Mouse (Mus musculus) intestine, embryonic 14.5 days (tissue): ENCODE data around the gene Hmgxb4. TPM values are rescaled to one million over a fixed set of nuclear protein-coding genes. Genes with fewer than 3 reads are reported as not detected.

ENCODE experiments used
- ATAC-seq: fragments of 200-750 bp; cut with Nextera tagmentation; replicated peaks from 2 replicates; pipeline ENCODE4 v1.8.0; 2017; ENCODE audit warnings: low read depth, moderate number of reproducible peaks, moderate TSS enrichment, moderate library complexity; ENCODE audit not compliant: low FRiP score, low TSS enrichment
- DNase-seq: peaks from one replicate; pipeline ENCODE4 v3.0.0-alpha.2; 2018; ENCODE audit warnings: low spot score
- H3K27ac ChIP-seq: fragments of 300-500 bp; sonication (generic); 2 replicates; pipeline ENCODE4 v1.5.1; 2014; ENCODE audit warnings: low read depth, mild to moderate bottlenecking, control low read depth
- H3K27me3 ChIP-seq: fragments of 300-500 bp; sonication (generic); replicated peaks from 2 replicates; pipeline ENCODE4 v1.6.1; 2014; ENCODE audit warnings: low read length, control low read depth; ENCODE audit not compliant: control insufficient read depth, insufficient read depth
- H3K36me3 ChIP-seq: fragments of 300-500 bp; sonication (generic); 2 replicates; pipeline ENCODE4 v1.6.1; 2014; ENCODE audit warnings: low read length, control low read depth; ENCODE audit not compliant: control insufficient read depth, insufficient read depth
- H3K4me1 ChIP-seq: fragments of 300-500 bp; sonication (generic); replicated peaks from 2 replicates; pipeline ENCODE4 v1.6.1; 2014; ENCODE audit warnings: low read length, control low read depth, mixed read lengths; ENCODE audit not compliant: control insufficient read depth, insufficient read depth
- H3K4me2 ChIP-seq: fragments of 300-500 bp; sonication (generic); 2 replicates; pipeline ENCODE4 v1.6.1; 2014; ENCODE audit warnings: low read length
- H3K4me3 ChIP-seq: fragments of 300-500 bp; sonication (generic); 2 replicates; pipeline ENCODE4 v1.5.1; 2014; ENCODE audit warnings: low read depth, low read length, control low read depth, mixed read lengths
- H3K9ac ChIP-seq: fragments of 300-500 bp; sonication (generic); 2 replicates; pipeline ENCODE4 v1.6.1; 2014; ENCODE audit warnings: mild to moderate bottlenecking, low read length
- H3K9me3 ChIP-seq: fragments of 300-500 bp; sonication (generic); 2 replicates; pipeline ENCODE4 v1.6.1; 2016; ENCODE audit warnings: low read length, control low read depth; ENCODE audit not compliant: control insufficient read depth
- WGBS: fragments of 180-500 bp; shearing (Covaris S2); extraction: QIAGEN DNeasy Blood & Tissue Kit; methylation state at CpG from one replicate; pipeline ENCODE4 v1.1.7; 2014; 5-methylcytosine and 5-hydroxymethylcytosine counted together
- polyA plus RNA-seq: library from polyadenylated mRNA; unstranded; fragments of >200 nt; fragmentation: Nextera tagmentation; extraction: Ambion mirVana; gene quantifications from 2 replicates; pipeline ENCODE4 v1.2.1, GENCODE M21; 2014

Hmgxb4 gene
- polyA plus RNA-seq, 1 experiment from 2014 or later: 46.3 TPM

- 92% methylated on average over 3 of the region's 3 CpGs for WGBS
- H3K4me3 ChIP-seq: no peak overlapping the region
- 0 out of 2 replicates have a peak, but pooled peaks cover 7% of the 10 kb centered on the region for H3K4me1 ChIP-seq
- DNase-seq (no peak), ATAC-seq (no peak)
- H3K36me3 ChIP-seq: peaks cover 59% of the 10 kb centered on the region
- no peaks in the 10 kb centered on the region for H3K27me3 ChIP-seq
- no peak overlapping the region for H3K27ac ChIP-seq
- no peaks in the 10 kb centered on the region for H3K9me3 ChIP-seq
- no peak overlapping the region for H3K9ac ChIP-seq
- no peak overlapping the region for H3K4me2 ChIP-seq
Observed at GRCm38 (mm10) chr8:75030453-75031024, 37.4 kb downstream of the Hmgxb4 start.

GRCm38 (mm10) chr8:75032961-75033360, 39.8 kb downstream of the Hmgxb4 start:
- ATAC-seq (no peak), DNase-seq (no peak)
- Histone ChIP-seq H3K27ac (no peak overlapping the region), H3K4me1 (0 out of 2 replicates have a peak, but pooled peaks cover 7% of the 10 kb centered on the region), H3K9ac (no peak overlapping the region), H3K36me3 (peaks cover 42% of the 10 kb centered on the region), H3K9me3 (no peaks in the 10 kb centered on the region), H3K4me3 (peak overlapping the region; percentile 79), H3K4me2 (peak overlapping the region; percentile 99), H3K27me3 (no peaks in the 10 kb centered on the region)
- 59% methylated on average over 5 of the region's 5 CpGs for WGBS

- ATAC-seq: peak; percentile 99
Observed at GRCm38 (mm10) chr8:75033511-75034243, 40.5 kb downstream of the Hmgxb4 start, which contains the start of gene Tom1. Gene Tom1, plus strand, starts transcription at chr8:75033705.

GRCm38 (mm10) chr8:75034285-75034684, 41.1 kb downstream of the Hmgxb4 start:
- ATAC-seq: no peak
- H3K4me1 ChIP-seq: 0 out of 2 replicates have a peak, but pooled peaks cover 7% of the 10 kb centered on the region
- peak overlapping the region; percentile 99 for H3K4me2 ChIP-seq
- H3K9ac ChIP-seq: peak overlapping the region; percentile 56
- WGBS: under 1% methylated on average over 17 of the region's 17 CpGs
- no peaks in the 10 kb centered on the region for H3K27me3 ChIP-seq
- peaks cover 29% of the 10 kb centered on the region for H3K36me3 ChIP-seq
- no peak for DNase-seq
- no peak overlapping the region; the same call in 1 of the 2 replicates for H3K27ac ChIP-seq
- no peaks in the 10 kb centered on the region for H3K9me3 ChIP-seq
- H3K4me3 ChIP-seq: peak overlapping the region; percentile 79

More at GRCm38 (mm10) chr8:75033511-75034243, 40.5 kb downstream of the Hmgxb4 start, which contains the start of gene Tom1:
- Histone ChIP-seq H3K9ac (peak within 1 kb of the TSS; percentile 56), H3K27me3 (no peaks in the 10 kb centered on the region), H3K4me3 (peak within 1 kb of the TSS; percentile 79), H3K27ac (peak within 1 kb of the TSS; percentile 71; the same call in 1 of the 2 replicates), H3K36me3 (peaks cover 35% of the 10 kb centered on the region), H3K9me3 (no peaks in the 10 kb centered on the region), H3K4me1 (0 out of 2 replicates have a peak, but pooled peaks cover 7% of the 10 kb centered on the region), H3K4me2 (peak within 1 kb of the TSS; percentile 99)
- peak; percentile 100 for DNase-seq
- WGBS: under 1% methylated on average over 57 of the region's 62 CpGs

- no peaks in the 10 kb centered on the region for H3K9me3 ChIP-seq
- H3K4me1 ChIP-seq: 0 out of 2 replicates have a peak, but pooled peaks cover 7% of the 10 kb centered on the region
- no peak overlapping the region for H3K27ac ChIP-seq
- ATAC-seq (no peak), DNase-seq (no peak)
- no peaks in the 10 kb centered on the region for H3K27me3 ChIP-seq
- H3K36me3 ChIP-seq: peaks cover 15% of the 10 kb centered on the region
- no peak overlapping the region for H3K4me2 ChIP-seq
- H3K4me3 ChIP-seq: no peak overlapping the region
- H3K9ac ChIP-seq: no peak overlapping the region
Observed at GRCm38 (mm10) chr8:75035640-75036039, 42.5 kb downstream of the Hmgxb4 start.

GRCm38 (mm10) chr8:75038497-75038896, 45.3 kb downstream of the Hmgxb4 start:
- Histone ChIP-seq H3K4me2 (no peak overlapping the region), H3K9ac (no peak overlapping the region), H3K4me1 (0 out of 2 replicates have a peak, but pooled peaks cover 7% of the 10 kb centered on the region), H3K36me3 (no peaks in the 10 kb centered on the region), H3K9me3 (no peaks in the 10 kb centered on the region), H3K27ac (no peak overlapping the region), H3K4me3 (no peak overlapping the region), H3K27me3 (no peaks in the 10 kb centered on the region)
- no peak for ATAC-seq
- no peak for DNase-seq

- Histone ChIP-seq H3K4me3 (no peak overlapping the region), H3K27me3 (no peaks in the 10 kb centered on the region), H3K9me3 (no peaks in the 10 kb centered on the region), H3K27ac (no peak overlapping the region), H3K4me1 (0 out of 2 replicates have a peak, but pooled peaks cover 1% of the 10 kb centered on the region), H3K9ac (no peak overlapping the region), H3K4me2 (no peak overlapping the region), H3K36me3 (no peaks in the 10 kb centered on the region)
- ATAC-seq (no peak), DNase-seq (no peak)
- WGBS: 68% methylated on average over 1 of the region's 1 CpGs
Observed at GRCm38 (mm10) chr8:75039754-75040153, 46.6 kb downstream of the Hmgxb4 start.

- no peak overlapping the region for H3K9ac ChIP-seq
- H3K27ac ChIP-seq: no peak overlapping the region
- no peaks in the 10 kb centered on the region for H3K9me3 ChIP-seq
- no peaks in the 10 kb centered on the region for H3K27me3 ChIP-seq
- no peaks in the 10 kb centered on the region for H3K4me1 ChIP-seq
- H3K36me3 ChIP-seq: no peaks in the 10 kb centered on the region
- no peak overlapping the region for H3K4me2 ChIP-seq
- WGBS: 74% methylated on average over 2 of the region's 2 CpGs
- ATAC-seq (no peak), DNase-seq (no peak)
- no peak overlapping the region for H3K4me3 ChIP-seq
Observed at GRCm38 (mm10) chr8:75042171-75042570, 49.0 kb downstream of the Hmgxb4 start.
